Mouse (Mus musculus) liver, postnatal 0 days (tissue): ENCODE measurements around the gene Zfp865. TPM values are rescaled to one million over a fixed set of nuclear protein-coding genes. Genes with fewer than 3 reads are reported as not detected.

Experiments
- ATAC-seq: fragments of 200-750 bp; cut with Nextera tagmentation; 2 replicates; pipeline ENCODE4 v1.8.0; 2017; ENCODE audit warnings: mild to moderate bottlenecking, moderate library complexity
- DNase-seq: peaks from one replicate; pipeline ENCODE4 v3.0.0-alpha.2; 2016
- H3K27ac ChIP-seq: fragments of 300-500 bp; sonication (generic); 2 replicates; pipeline ENCODE4 v1.5.1; 2014; ENCODE audit warnings: antibody characterized with exemption, moderate library complexity, mild to moderate bottlenecking, low read depth
- H3K27me3 ChIP-seq: fragments of 300-500 bp; sonication (generic); 2 replicates; pipeline ENCODE4 v1.6.1; 2014; ENCODE audit warnings: low read length, control low read depth, mixed read lengths; ENCODE audit not compliant: insufficient read depth
- H3K36me3 ChIP-seq: fragments of 300-500 bp; sonication (generic); replicated peaks from 2 replicates; pipeline ENCODE4 v1.6.1; 2014; ENCODE audit warnings: mild to moderate bottlenecking, control low read depth, low read length, moderate library complexity, mixed read lengths; ENCODE audit not compliant: insufficient read depth
- H3K4me1 ChIP-seq: fragments of 300-500 bp; sonication (generic); 2 replicates; pipeline ENCODE4 v1.6.1; 2014; ENCODE audit warnings: antibody characterized with exemption, mild to moderate bottlenecking, control low read depth; ENCODE audit not compliant: insufficient read depth
- H3K4me2 ChIP-seq: fragments of 300-500 bp; sonication (generic); 2 replicates; pipeline ENCODE4 v1.6.1; 2014; ENCODE audit warnings: low read depth, mild to moderate bottlenecking, low read length, moderate library complexity, mixed read lengths
- H3K4me3 ChIP-seq: fragments of 300-500 bp; sonication (generic); 2 replicates; pipeline ENCODE4 v1.5.1; 2014; ENCODE audit warnings: low read depth, low read length
- H3K9ac ChIP-seq: fragments of 300-500 bp; sonication (generic); replicated peaks from 2 replicates; pipeline ENCODE4 v1.6.1; 2014; ENCODE audit warnings: mild to moderate bottlenecking, moderate library complexity
- H3K9me3 ChIP-seq: fragments of 300-500 bp; sonication (generic); 2 replicates; pipeline ENCODE4 v1.6.1; 2016; ENCODE audit warnings: mild to moderate bottlenecking, control low read depth, low read length, mixed read lengths
- CTCF ChIP-seq: sonication (generic); IDR thresholded peaks from 2 replicates; pipeline ENCODE4 v1.5.1; 2016; ENCODE audit warnings: antibody characterized with exemption, low read depth
- EP300 ChIP-seq: IDR thresholded peaks from 2 replicates; pipeline ENCODE4 v1.6.1; 2016; ENCODE audit warnings: antibody characterized with exemption, low read depth, mild to moderate bottlenecking
- WGBS: fragments of 180-500 bp; shearing (Covaris S2); extraction: QIAGEN DNeasy Blood & Tissue Kit; methylation state at CpG from one replicate; pipeline ENCODE4 v1.1.7; 2014; ENCODE audit not compliant: insufficient replicate concordance; 5-methylcytosine and 5-hydroxymethylcytosine counted together
- polyA plus RNA-seq: library from polyadenylated mRNA; unstranded; fragments of >200 nt; fragmentation: Nextera tagmentation; extraction: Ambion mirVana; gene quantifications from 2 replicates; pipeline ENCODE4 v1.2.1, GENCODE M21; 2015

Zfp865 gene
- polyA plus RNA-seq = 1.2 and 1.3 TPM in 2 replicates

- H3K9me3 ChIP-seq = no peaks in the 10 kb centered on the region
- peaks cover 21% of the 10 kb centered on the region for H3K36me3 ChIP-seq
- DNase-seq (peak; percentile 98), ATAC-seq (peak; percentile 91)
- H3K27me3 ChIP-seq = no peaks in the 10 kb centered on the region
- peak within 1 kb of the TSS; percentile 99 for H3K9ac ChIP-seq
- WGBS = under 1% methylated on average over 36 of the region's 49 CpGs
- TF ChIP-seq CTCF (no peak), EP300 (peak; percentile 47; the same call in 1 of the 2 replicates)
- H3K4me2 ChIP-seq = peak within 1 kb of the TSS; percentile 90
- H3K4me3 ChIP-seq = peak within 1 kb of the TSS; percentile 99
- peak within 1 kb of the TSS; percentile 99 for H3K27ac ChIP-seq
- H3K4me1 ChIP-seq = peaks cover 13% of the 10 kb centered on the region
Observed at GRCm38 (mm10) chr7:5020000-5020681, at the start of gene Zfp865, which contains the start of gene Ccdc106. Gene Zfp865 (plus strand): TSS chr7:5020376. Gene Ccdc106 (plus strand): TSS chr7:5020553.

- Histone ChIP-seq H3K4me2 (no peak within 1 kb of the TSS), H3K4me1 (no peaks in the 10 kb centered on the region), H3K27me3 (no peaks in the 10 kb centered on the region), H3K9me3 (no peaks in the 10 kb centered on the region), H3K4me3 (no peak within 1 kb of the TSS), H3K9ac (no peak within 1 kb of the TSS), H3K36me3 (no peaks in the 10 kb centered on the region), H3K27ac (no peak within 1 kb of the TSS)
- TF ChIP-seq EP300 = no peak
- no peak for TF ChIP-seq CTCF
- 35% methylated on average over 6 of the region's 6 CpGs for WGBS
- ATAC-seq (no peak), DNase-seq (no peak)
Observed at GRCm38 (mm10) chr7:4971068-4971467, 49.1 kb upstream of the Zfp865 start, which contains the start of gene Sbk3. Gene Sbk3 (minus strand): TSS chr7:4971168.

GRCm38 (mm10) chr7:4971710-4972109, 48.5 kb upstream of the Zfp865 start:
- H3K4me2 ChIP-seq = no peak overlapping the region
- no peak overlapping the region for H3K27ac ChIP-seq
- no peaks in the 10 kb centered on the region for H3K9me3 ChIP-seq
- H3K36me3 ChIP-seq = no peaks in the 10 kb centered on the region
- H3K9ac ChIP-seq = no peak overlapping the region
- no peak for TF ChIP-seq EP300
- no peak for TF ChIP-seq CTCF
- DNase-seq (no peak), ATAC-seq (no peak)
- no peaks in the 10 kb centered on the region for H3K4me1 ChIP-seq
- no peak overlapping the region for H3K4me3 ChIP-seq
- WGBS = 31% methylated on average over 7 of the region's 7 CpGs
- H3K27me3 ChIP-seq = no peaks in the 10 kb centered on the region

- Histone ChIP-seq H3K27ac (no peak overlapping the region), H3K9me3 (no peaks in the 10 kb centered on the region), H3K9ac (no peak overlapping the region), H3K36me3 (no peaks in the 10 kb centered on the region), H3K27me3 (no peaks in the 10 kb centered on the region), H3K4me3 (no peak overlapping the region), H3K4me1 (no peaks in the 10 kb centered on the region), H3K4me2 (no peak overlapping the region)
- TF ChIP-seq CTCF = no peak
- TF ChIP-seq EP300 = no peak
- 48% methylated on average over 18 of the region's 18 CpGs for WGBS
- ATAC-seq = no peak
- no peak for DNase-seq
Observed at GRCm38 (mm10) chr7:4972321-4973047, 47.7 kb upstream of the Zfp865 start.

- DNase-seq (no peak), ATAC-seq (no peak)
- Histone ChIP-seq H3K36me3 (no peaks in the 10 kb centered on the region), H3K4me2 (no peak overlapping the region), H3K27me3 (no peaks in the 10 kb centered on the region), H3K9ac (no peak overlapping the region), H3K27ac (no peak overlapping the region), H3K4me3 (no peak overlapping the region), H3K4me1 (no peaks in the 10 kb centered on the region), H3K9me3 (no peaks in the 10 kb centered on the region)
- WGBS = 67% methylated on average over 4 of the region's 4 CpGs
- TF ChIP-seq CTCF = no peak
- no peak for TF ChIP-seq EP300
Observed at GRCm38 (mm10) chr7:4975455-4975854, 44.7 kb upstream of the Zfp865 start.

GRCm38 (mm10) chr7:4976832-4977231, 43.3 kb upstream of the Zfp865 start:
- WGBS = 83% methylated on average over 7 of the region's 7 CpGs
- no peaks in the 10 kb centered on the region for H3K9me3 ChIP-seq

More at GRCm38 (mm10) chr7:4976832-4977231, 43.3 kb upstream of the Zfp865 start:
- Histone ChIP-seq H3K36me3 (no peaks in the 10 kb centered on the region), H3K4me3 (no peak overlapping the region), H3K4me1 (no peaks in the 10 kb centered on the region), H3K27me3 (no peaks in the 10 kb centered on the region), H3K27ac (no peak overlapping the region), H3K4me2 (no peak overlapping the region), H3K9ac (no peak overlapping the region)
- ATAC-seq (no peak), DNase-seq (no peak)
- TF ChIP-seq EP300 (no peak), CTCF (peak; percentile 29)
